Mouse (Mus musculus) C2C12 (cell line): Measurements from ENCODE around the gene 4930519P11Rik.

Experiments
- CEBPB ChIP-seq: IDR thresholded peaks from one replicate; pipeline ENCODE4 v1.6.1; 2011; ENCODE audit warnings: low read depth, mild to moderate bottlenecking, control low read depth, moderate library complexity
- CTCF ChIP-seq: IDR thresholded peaks from one replicate; pipeline ENCODE4 v1.5.1; 2011; ENCODE audit not compliant: control insufficient read depth, insufficient read depth, insufficient read length
- MAX ChIP-seq: IDR thresholded peaks from one replicate; pipeline ENCODE4 v1.6.1; 2011; ENCODE audit warnings: mild to moderate bottlenecking, control low read depth
- MYOD1 ChIP-seq: IDR thresholded peaks from one replicate; pipeline ENCODE4 v1.6.1; 2011; ENCODE audit warnings: low read depth; ENCODE audit not compliant: control insufficient read depth, insufficient read length
- MYOG ChIP-seq: IDR thresholded peaks from one replicate; pipeline ENCODE4 v1.6.1; 2011; ENCODE audit not compliant: control insufficient read depth, insufficient read length; ENCODE audit errors: extremely low read depth
- USF1 ChIP-seq: IDR thresholded peaks from one replicate; pipeline ENCODE4 v1.6.1; 2011; ENCODE audit warnings: low read depth, mild to moderate bottlenecking, control low read depth, moderate library complexity

- TF ChIP-seq CTCF (no peak), USF1 (no peak), CEBPB (no peak), MYOD1 (no peak), MAX (no peak), MYOG (no peak)
Observed at GRCm38 (mm10) chr2:154632203-154632780, 19.1 kb upstream of the 4930519P11Rik start.
